Mouse (Mus musculus) megakaryocyte, embryonic 14.5 days (primary cell): ENCODE data around the gene Gbp10. TPM values are rescaled to one million over a fixed set of nuclear protein-coding genes. Genes with fewer than 3 reads are reported as not detected.
"Not testable (repeated sequence)": the region's sequence is repeated elsewhere in the genome, so short reads cannot be mapped to it uniquely, and the experiment has no call there.

ENCODE experiments used
- H3K27me3 ChIP-seq: replicated peaks from 2 replicates; pipeline ENCODE3; 2012; ENCODE audit warnings: inconsistent platforms
- H3K36me3 ChIP-seq: replicated peaks from 2 replicates; pipeline ENCODE3; 2012; ENCODE audit warnings: low read length, inconsistent platforms, mixed read lengths
- H3K4me1 ChIP-seq: 2 replicates; pipeline ENCODE4 v1.6.1; 2012; ENCODE audit warnings: inconsistent platforms
- H3K4me3 ChIP-seq: replicated peaks from 2 replicates; pipeline ENCODE3; 2012; ENCODE audit warnings: moderate library complexity, mild to moderate bottlenecking, inconsistent platforms
- H3K9me3 ChIP-seq: 2 replicates; pipeline ENCODE4 v1.6.1; 2012; ENCODE audit warnings: inconsistent platforms
- FLI1 ChIP-seq: IDR thresholded peaks from 2 replicates; pipeline ENCODE4 v1.6.1; 2012; ENCODE audit warnings: low read length, inconsistent platforms, mixed read lengths
- GATA1 ChIP-seq: IDR thresholded peaks from 3 replicates; pipeline ENCODE4 v1.6.1; 2012; ENCODE audit warnings: mixed read lengths, low read length, inconsistent platforms, borderline replicate concordance
- polyA plus RNA-seq: library from polyadenylated mRNA; stranded (reverse); fragments of >175 nt; gene quantifications from 2 replicates; pipeline ENCODE4 v1.2.3, GENCODE M21; 2012; ENCODE audit warnings: low replicate concordance; ENCODE audit not compliant: insufficient read depth

Gene Gbp10
- polyA plus RNA-seq: not detected in 2 replicates

DNA sequence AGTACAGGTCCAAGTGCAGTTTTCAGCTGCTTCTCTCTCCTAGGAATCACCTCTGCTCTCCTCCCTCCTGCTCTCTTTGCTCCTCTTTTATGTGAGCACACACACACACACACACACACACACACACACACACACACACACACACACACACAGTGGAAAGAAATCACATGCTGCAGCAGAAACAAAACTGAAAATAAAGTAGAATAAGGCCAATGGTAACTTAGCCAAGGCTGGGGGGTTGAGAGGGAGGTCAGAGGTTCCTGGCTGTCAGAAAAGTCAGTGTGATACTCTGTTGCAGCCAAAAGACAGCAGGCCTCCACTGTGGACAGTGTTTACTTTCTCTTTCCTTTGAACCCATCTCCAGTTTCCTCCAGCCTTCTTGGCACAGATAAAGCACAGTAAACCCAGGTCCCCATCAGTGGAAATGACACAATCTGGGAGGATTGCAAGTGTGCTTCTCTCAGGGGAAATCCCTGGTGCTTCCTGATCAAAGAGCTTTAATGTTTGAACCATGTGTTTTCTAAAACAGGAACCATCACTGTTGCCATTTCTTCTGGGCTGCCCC, at the start of gene Gbp10:
Gene Gbp10 (minus strand): TSS at position 51 of the 565 bp plus-strand sequence.
- H3K36me3 ChIP-seq, H3K4me1 ChIP-seq, H3K27me3 ChIP-seq, H3K4me3 ChIP-seq, H3K9me3 ChIP-seq: not testable (repeated sequence)

GRCm38 (mm10) chr5:105260673-105261072, 21.3 kb upstream of the Gbp10 start:
- H3K27me3 ChIP-seq, H3K36me3 ChIP-seq, H3K4me3 ChIP-seq, H3K9me3 ChIP-seq: not testable (repeated sequence)
- H3K4me1 ChIP-seq: peaks cover 16% of the 10 kb centered on the region

DNA sequence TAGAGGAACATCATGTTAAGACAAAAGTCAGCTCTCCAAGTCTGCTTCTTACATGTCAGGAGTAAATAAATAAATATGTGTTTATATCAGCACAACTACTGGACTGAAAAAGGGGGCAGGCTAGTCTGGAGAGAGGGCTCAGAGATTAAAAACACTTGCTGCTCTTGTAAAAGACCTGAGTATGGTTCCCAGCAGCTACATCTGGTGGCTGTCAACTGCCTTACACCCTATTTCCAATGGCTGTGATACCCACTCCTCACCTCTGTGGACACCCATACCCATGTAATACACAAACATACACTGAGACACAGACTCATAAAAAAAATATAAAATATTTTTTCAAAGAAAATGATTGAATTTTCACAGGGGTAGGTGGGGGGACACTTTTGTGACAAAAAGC, 13.2 kb upstream of the Gbp10 start:
- Histone ChIP-seq H3K4me1 (no peaks in the 10 kb centered on the region), H3K36me3 (no peaks in the 10 kb centered on the region), H3K27me3 (no peaks in the 10 kb centered on the region), H3K9me3 (no peaks in the 10 kb centered on the region), H3K4me3 (no peak overlapping the region)
- TF ChIP-seq GATA1: no peak
- no peak for TF ChIP-seq FLI1

DNA sequence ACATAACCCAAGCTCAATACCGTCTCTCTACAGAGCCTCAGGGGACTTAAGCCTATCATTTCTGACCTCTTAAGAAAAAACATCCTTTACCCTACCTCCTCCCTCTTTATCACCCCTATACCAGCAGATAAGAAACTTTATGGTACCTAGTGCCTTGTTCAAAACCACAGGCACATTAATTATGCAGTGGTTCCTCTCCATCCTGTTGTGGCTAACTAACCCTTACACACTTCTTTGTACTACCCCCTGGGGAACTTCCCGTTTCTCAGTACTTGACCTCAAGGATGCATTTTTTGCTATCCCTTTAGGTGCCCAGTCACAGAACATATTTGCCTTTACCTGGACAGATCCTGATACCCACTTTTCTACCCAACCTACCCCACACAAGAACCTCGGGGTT, 5.4 kb upstream of the Gbp10 start:
- H3K4me1 ChIP-seq, H3K9me3 ChIP-seq, H3K27me3 ChIP-seq, H3K36me3 ChIP-seq, H3K4me3 ChIP-seq: not testable (repeated sequence)

DNA sequence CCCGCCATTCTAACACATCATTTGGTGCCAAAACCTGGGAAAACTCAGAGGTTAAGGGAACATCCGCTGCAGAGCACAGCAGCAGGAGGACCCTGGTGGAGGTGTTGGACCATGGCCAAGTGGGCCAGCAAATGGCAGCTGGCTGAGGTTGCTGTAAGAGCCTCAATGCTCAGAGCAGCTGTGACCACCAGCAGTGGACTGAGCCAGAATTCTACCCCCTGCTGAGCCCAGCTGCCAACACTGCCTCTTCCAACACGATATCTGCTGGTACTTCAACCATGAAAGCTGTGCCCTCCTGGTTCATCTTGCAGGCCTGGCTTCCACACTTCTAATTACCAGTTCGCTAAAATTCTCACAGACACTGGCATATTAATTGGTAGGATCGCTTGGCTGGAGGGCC, 1.6 kb upstream of the Gbp10 start:
- H3K4me1 ChIP-seq, H3K27me3 ChIP-seq, H3K4me3 ChIP-seq, H3K36me3 ChIP-seq, H3K9me3 ChIP-seq: not testable (repeated sequence)

DNA sequence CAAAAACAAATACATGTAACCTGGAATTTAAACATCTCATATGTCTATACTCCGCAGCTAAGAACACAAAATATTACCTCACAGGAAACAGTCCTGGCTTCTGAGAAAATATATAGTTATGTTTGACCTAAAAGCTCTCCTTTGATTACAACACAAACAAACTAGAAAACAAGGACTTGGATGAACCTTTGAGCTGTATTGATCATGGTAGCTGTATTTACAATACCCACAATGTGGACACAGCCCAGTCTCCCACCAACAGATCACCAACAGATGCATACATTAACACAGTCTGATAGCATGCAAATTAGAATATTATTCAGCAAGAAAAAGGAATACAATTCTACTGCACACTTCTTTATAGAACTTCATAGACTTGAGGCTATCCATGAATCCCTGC, 931 bp downstream of the Gbp10 start:
- H3K4me1 ChIP-seq, H3K4me3 ChIP-seq, H3K36me3 ChIP-seq, H3K9me3 ChIP-seq, H3K27me3 ChIP-seq: not testable (repeated sequence)

DNA sequence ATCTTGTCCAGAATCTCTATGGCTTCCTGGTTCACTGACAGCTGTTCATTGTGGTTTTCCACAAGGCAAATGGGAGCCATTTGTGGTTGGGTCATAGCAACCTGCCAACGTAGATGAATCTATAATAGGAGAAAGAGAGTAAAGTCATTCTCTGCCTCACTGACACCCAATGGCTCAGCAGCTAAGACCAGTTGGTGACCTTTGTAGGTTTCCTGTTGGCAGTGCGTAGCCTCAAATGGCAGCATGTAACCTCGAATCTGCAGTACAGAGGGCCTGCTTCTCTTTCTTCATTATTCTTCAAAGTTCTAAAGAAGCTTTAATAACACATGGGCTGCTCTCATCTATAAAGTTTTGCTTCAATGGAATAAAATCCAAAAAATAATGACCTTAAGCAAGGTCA, 3.3 kb downstream of the Gbp10 start:
- not testable (repeated sequence) for H3K4me1 ChIP-seq, H3K27me3 ChIP-seq, H3K36me3 ChIP-seq, H3K9me3 ChIP-seq, H3K4me3 ChIP-seq

- not testable (repeated sequence) for H3K27me3 ChIP-seq, H3K36me3 ChIP-seq, H3K4me3 ChIP-seq, H3K4me1 ChIP-seq, H3K9me3 ChIP-seq
These were observed 30.4 kb downstream of the Gbp10 start for GRCm38 (mm10) chr5:105208957-105209356.

DNA sequence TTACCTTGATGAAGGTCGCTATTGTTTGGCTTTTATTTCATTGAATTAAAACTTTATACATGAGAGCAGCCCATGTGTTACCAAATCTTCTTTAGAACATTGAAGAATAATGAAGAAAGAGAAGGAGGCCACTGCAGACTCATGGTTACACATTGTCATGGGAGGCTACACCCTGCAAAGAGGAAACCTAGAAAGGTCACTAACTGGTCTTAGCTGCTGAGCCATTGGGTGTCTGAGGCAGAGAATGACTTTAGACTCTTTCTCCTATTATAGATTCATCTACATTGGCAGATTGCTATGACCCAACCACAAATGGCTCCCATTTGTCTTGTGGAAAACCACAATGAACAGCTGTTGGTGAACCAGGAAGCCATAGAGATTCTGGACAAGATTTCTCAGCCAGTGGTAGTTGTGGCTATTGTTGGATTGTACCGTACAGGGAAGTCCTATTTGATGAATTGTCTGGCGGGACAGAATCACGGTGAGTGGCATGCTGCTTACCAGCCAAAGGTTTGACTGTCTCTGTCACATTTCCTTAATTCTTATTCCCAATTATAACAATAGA, 38.5 kb downstream of the Gbp10 start:
- H3K4me3 ChIP-seq, H3K4me1 ChIP-seq, H3K36me3 ChIP-seq, H3K27me3 ChIP-seq: not testable (repeated sequence)
- H3K9me3 ChIP-seq: peaks cover 11% of the 10 kb centered on the region

GRCm38 (mm10) chr5:105199149-105199548, 40.2 kb downstream of the Gbp10 start:
- not testable (repeated sequence) for H3K4me3 ChIP-seq, H3K27me3 ChIP-seq, H3K36me3 ChIP-seq, H3K4me1 ChIP-seq
- H3K9me3 ChIP-seq: peaks cover 11% of the 10 kb centered on the region

DNA sequence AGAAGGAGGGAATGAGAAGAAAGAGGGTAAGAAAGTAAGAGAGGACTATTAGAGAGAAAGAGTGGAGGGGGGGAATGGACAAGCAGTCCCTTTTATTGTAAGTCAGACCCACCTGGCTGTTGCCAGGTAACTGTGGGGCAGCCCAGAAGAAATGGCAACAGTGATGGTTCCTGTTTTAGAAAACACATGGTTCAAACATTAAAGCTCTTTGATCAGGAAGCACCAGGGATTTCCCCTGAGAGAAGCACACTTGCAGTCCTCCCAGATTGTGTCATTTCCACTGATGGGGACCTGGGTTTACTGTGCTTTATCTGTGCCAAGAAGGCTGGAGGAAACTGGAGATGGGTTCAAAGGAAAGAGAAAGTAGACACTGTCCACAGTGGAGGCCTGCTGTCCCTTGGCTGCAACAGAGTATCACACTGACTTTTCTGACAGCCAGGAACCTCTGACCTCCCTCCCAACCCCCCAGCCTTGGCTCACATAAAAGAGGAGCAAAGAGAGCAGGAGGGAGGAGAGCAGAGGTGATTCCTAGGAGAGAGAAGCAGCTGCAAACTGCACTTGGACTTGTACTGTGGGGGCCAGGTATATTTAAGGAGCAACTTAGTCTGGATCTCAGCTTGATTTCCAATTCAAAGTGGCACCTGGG, 41.3 kb downstream of the Gbp10 start:
- H3K4me3 ChIP-seq, H3K27me3 ChIP-seq, H3K36me3 ChIP-seq, H3K9me3 ChIP-seq, H3K4me1 ChIP-seq: not testable (repeated sequence)

DNA sequence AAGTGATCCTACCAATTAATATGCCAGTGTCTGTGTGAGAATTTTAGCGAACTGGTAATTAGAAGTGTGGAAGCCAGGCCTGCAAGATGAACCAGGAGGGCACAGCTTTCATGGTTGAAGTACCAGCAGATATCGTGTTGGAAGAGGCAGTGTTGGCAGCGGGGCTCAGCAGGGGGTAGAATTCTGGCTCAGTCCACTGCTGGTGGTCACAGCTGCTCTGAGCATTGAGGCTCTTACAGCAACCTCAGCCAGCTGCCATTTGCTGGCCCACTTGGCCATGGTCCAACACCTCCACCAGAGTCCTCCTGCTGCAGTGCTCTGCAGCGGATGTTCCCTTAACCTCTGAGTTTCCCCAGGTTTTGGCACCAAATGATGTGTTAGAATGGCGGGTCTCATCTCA, 43.0 kb downstream of the Gbp10 start:
- H3K36me3 ChIP-seq, H3K4me3 ChIP-seq, H3K27me3 ChIP-seq, H3K9me3 ChIP-seq, H3K4me1 ChIP-seq: not testable (repeated sequence)

GRCm38 (mm10) chr5:105192536-105192935, 46.8 kb downstream of the Gbp10 start:
- H3K27me3 ChIP-seq, H3K36me3 ChIP-seq, H3K4me3 ChIP-seq, H3K4me1 ChIP-seq, H3K9me3 ChIP-seq: not testable (repeated sequence)
